ENCODE assay signal across 7 mouse cellular contexts in the genomic region with DNA sequence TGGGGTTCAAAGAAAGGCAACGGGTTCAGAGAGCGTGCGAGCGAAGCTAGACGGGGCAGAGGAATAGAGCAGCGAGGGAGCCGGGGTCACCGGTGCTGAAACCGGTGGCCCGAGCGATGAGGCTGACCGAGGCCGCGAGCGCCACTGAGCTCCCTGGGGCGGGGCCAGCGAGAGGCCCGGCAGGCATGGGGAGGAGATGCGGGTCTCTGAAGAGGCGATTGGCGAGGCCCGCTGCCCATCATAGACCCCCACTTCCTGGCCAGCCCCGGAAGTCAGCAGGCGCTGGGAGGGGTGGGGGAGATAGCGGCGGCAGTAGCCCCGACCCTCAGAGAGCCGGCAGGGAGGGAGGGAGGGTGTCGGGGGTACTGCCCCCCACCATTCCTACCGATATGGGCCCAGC. TPM values are rescaled to one million over a fixed set of nuclear protein-coding genes. Genes with fewer than 3 reads are reported as not detected.
A peak's percentile ranks its signal among the peaks of the same experiment; 100 is the strongest.
DNase-seq lines count a peak whose midpoint lies in the region; ATAC-seq and TF ChIP-seq lines count a peak whose summit lies in the region.

No protein-coding gene starts in this region.

- 0% methylated on average over 29 of the region's 30 CpGs for WGBS in embryonic facial prominence, embryonic 11.5 days
- WGBS in limb, embryonic 11.5 days: under 1% methylated on average over 23 of the region's 30 CpGs
- WGBS in midbrain, embryonic 13.5 days: under 1% methylated on average over 28 of the region's 30 CpGs
- under 1% methylated on average over 30 of the region's 30 CpGs for WGBS in small intestine, adult 2 months

- ATAC-seq in embryonic facial prominence, embryonic 11.5 days (replicated peaks; ENCODE audit: insufficient number of reproducible peaks, low FRiP score, low TSS enrichment, low read depth): peak; percentile 40
- peak; percentile 14 for ATAC-seq in limb, embryonic 11.5 days (ENCODE audit: insufficient number of reproducible peaks, low FRiP score, low TSS enrichment, low read depth)
- ATAC-seq in midbrain, embryonic 13.5 days: peak; percentile 59

- no peaks in the 10 kb centered on the region for H3K36me3 ChIP-seq in embryonic facial prominence, embryonic 11.5 days (replicated peaks; ENCODE audit: control insufficient read depth, insufficient read depth, low read depth, low read length)
- peaks cover 4% of the 10 kb centered on the region; the same call in 1 of the 2 replicates for H3K36me3 ChIP-seq in limb, embryonic 11.5 days (ENCODE audit: control insufficient read depth, insufficient read depth, low read length)
- H3K36me3 ChIP-seq in midbrain, embryonic 13.5 days: peaks cover 25% of the 10 kb centered on the region
- H3K36me3 ChIP-seq in small intestine, adult 2 months (ENCODE audit: control insufficient read depth, insufficient read depth, low read length): peaks cover 8% of the 10 kb centered on the region

- peak overlapping the region; percentile 88 for H3K9ac ChIP-seq in embryonic facial prominence, embryonic 11.5 days (replicated peaks; ENCODE audit: low read length)
- peak overlapping the region; percentile 89 for H3K9ac ChIP-seq in limb, embryonic 11.5 days (ENCODE audit: low read length)
- H3K9ac ChIP-seq in midbrain, embryonic 13.5 days (replicated peaks): peak overlapping the region; percentile 97

- peak; percentile 97 for TF ChIP-seq POLR2A in small intestine, adult 2 months (IDR thresholded peaks at IDR 0.05; ENCODE audit: low read depth, low read length)

- H3K4me1 ChIP-seq in embryonic facial prominence, embryonic 11.5 days (ENCODE audit: control insufficient read depth, insufficient read depth, low read length): peaks cover 4% of the 10 kb centered on the region
- H3K4me1 ChIP-seq in limb, embryonic 11.5 days (ENCODE audit: control insufficient read depth, insufficient read depth, low read length): peaks cover 16% of the 10 kb centered on the region
- H3K4me1 ChIP-seq in midbrain, embryonic 13.5 days (replicated peaks): peaks cover 56% of the 10 kb centered on the region
- peaks cover 31% of the 10 kb centered on the region for H3K4me1 ChIP-seq in small intestine, adult 2 months (ENCODE audit: control insufficient read depth, insufficient read depth, insufficient read length, low read length)

- no peak for TF ChIP-seq CTCF in small intestine, adult 2 months (IDR thresholded peaks at IDR 0.05; ENCODE audit: extremely low read depth, insufficient read length, insufficient replicate concordance, low read depth, low read length)

- peak overlapping the region; percentile 90 for H3K4me2 ChIP-seq in embryonic facial prominence, embryonic 11.5 days (ENCODE audit: low read depth, low read length)
- H3K4me2 ChIP-seq in limb, embryonic 11.5 days (ENCODE audit: low read depth, severe bottlenecking): peak overlapping the region; percentile 93
- H3K4me2 ChIP-seq in midbrain, embryonic 13.5 days (replicated peaks): peak overlapping the region; percentile 100

- H3K4me3 ChIP-seq in embryonic facial prominence, embryonic 11.5 days (ENCODE audit: low read depth, low read length): peak overlapping the region; percentile 99
- peak overlapping the region; percentile 96 for H3K4me3 ChIP-seq in limb, embryonic 11.5 days (ENCODE audit: low read depth, low read length)
- H3K4me3 ChIP-seq in midbrain, embryonic 13.5 days (replicated peaks): peak overlapping the region; percentile 93
- H3K4me3 ChIP-seq in small intestine, adult 2 months (ENCODE audit: low read depth, low read length): peak overlapping the region; percentile 73

- peak overlapping the region; percentile 88 for H3K27ac ChIP-seq in embryonic facial prominence, embryonic 11.5 days (replicated peaks; ENCODE audit: low read depth, low read length)
- H3K27ac ChIP-seq in limb, embryonic 11.5 days (replicated peaks; ENCODE audit: low read depth, low read length): peak overlapping the region; percentile 72; the same call in 1 of the 2 replicates
- peak overlapping the region; percentile 91 for H3K27ac ChIP-seq in midbrain, embryonic 13.5 days
- peak overlapping the region; percentile 100 for H3K27ac ChIP-seq in small intestine, adult 2 months (ENCODE audit: insufficient read depth, low read depth, low read length)

- peak; percentile 98 for DNase-seq in adrenal gland, postnatal 25 days
- peak; percentile 93 for DNase-seq in embryonic facial prominence, embryonic 11.5 days (ENCODE audit: low spot score)
- peak; percentile 100 for DNase-seq in heart, adult 11 months
- DNase-seq in kidney, adult 18-20 months: peak; percentile 98
- DNase-seq in limb, embryonic 11.5 days (ENCODE audit: low spot score): peak; percentile 97

- no peaks in the 10 kb centered on the region for H3K9me3 ChIP-seq in embryonic facial prominence, embryonic 11.5 days (replicated peaks; ENCODE audit: control insufficient read depth, low read length)
- H3K9me3 ChIP-seq in limb, embryonic 11.5 days (ENCODE audit: control insufficient read depth, low read length): no peaks in the 10 kb centered on the region
- H3K9me3 ChIP-seq in midbrain, embryonic 13.5 days: no peaks in the 10 kb centered on the region

- H3K27me3 ChIP-seq in embryonic facial prominence, embryonic 11.5 days (ENCODE audit: control insufficient read depth, insufficient read depth, low read length): no peaks in the 10 kb centered on the region
- no peaks in the 10 kb centered on the region for H3K27me3 ChIP-seq in limb, embryonic 11.5 days (ENCODE audit: control insufficient read depth, insufficient read depth, low read length)
- H3K27me3 ChIP-seq in midbrain, embryonic 13.5 days: no peaks in the 10 kb centered on the region
- H3K27me3 ChIP-seq in small intestine, adult 2 months (ENCODE audit: control insufficient read depth, insufficient read depth, low read length): no peaks in the 10 kb centered on the region

RNA-seq across cellular contexts. Expression of a gene that starts 1.5 kb away (rescaled TPM):
- total RNA-seq in adrenal gland, postnatal 25 days (2021): 105 and 122 TPM in 2 replicates
- 55.3 and 59.8 TPM in 2 replicates for polyA plus RNA-seq in embryonic facial prominence, embryonic 11.5 days (2014; fragmentation: Nextera tagmentation; extraction: Ambion mirVana)
- 58.2 and 74.8 TPM in 2 replicates for polyA plus RNA-seq in limb, embryonic 11.5 days (2014; fragmentation: Nextera tagmentation; extraction: Ambion mirVana)
- 86.0 and 100 TPM in 2 replicates for polyA plus RNA-seq in midbrain, embryonic 13.5 days (2015; fragmentation: Nextera tagmentation; extraction: Ambion mirVana)
- polyA plus RNA-seq in small intestine, adult 2 months (2012; rRNA removed): 210 and 330 TPM in 2 replicates

RNA-seq across cellular contexts. Expression of a gene that starts 2.1 kb away (rescaled TPM):
- total RNA-seq in adrenal gland, postnatal 25 days (2021): 79.3 and 91.3 TPM in 2 replicates
- 117 and 118 TPM in 2 replicates for polyA plus RNA-seq in embryonic facial prominence, embryonic 11.5 days (2014; fragmentation: Nextera tagmentation; extraction: Ambion mirVana)
- polyA plus RNA-seq in limb, embryonic 11.5 days (2014; fragmentation: Nextera tagmentation; extraction: Ambion mirVana): 111 TPM in 2 replicates
- 324 and 337 TPM in 2 replicates for polyA plus RNA-seq in midbrain, embryonic 13.5 days (2015; fragmentation: Nextera tagmentation; extraction: Ambion mirVana)
- polyA plus RNA-seq in small intestine, adult 2 months (2012; rRNA removed): 66.7 and 147 TPM in 2 replicates

RNA-seq across cellular contexts. Expression of a gene that starts 7.9 kb away (rescaled TPM):
- total RNA-seq in adrenal gland, postnatal 25 days (2021): 0.57 and 1.5 TPM in 2 replicates
- polyA plus RNA-seq in embryonic facial prominence, embryonic 11.5 days (2014; fragmentation: Nextera tagmentation; extraction: Ambion mirVana): 0.64 and 1.2 TPM in 2 replicates
- polyA plus RNA-seq in limb, embryonic 11.5 days (2014; fragmentation: Nextera tagmentation; extraction: Ambion mirVana): 1.3 and 2.7 TPM in 2 replicates
- 1.5 and 2.2 TPM in 2 replicates for polyA plus RNA-seq in midbrain, embryonic 13.5 days (2015; fragmentation: Nextera tagmentation; extraction: Ambion mirVana)
- 0.90 and 1.7 TPM in 2 replicates for polyA plus RNA-seq in small intestine, adult 2 months (2012; rRNA removed)

RNA-seq across cellular contexts. Expression of a gene that starts 10.2 kb away (rescaled TPM):
- total RNA-seq in adrenal gland, postnatal 25 days (2021): 3.0 and 3.8 TPM in 2 replicates
- polyA plus RNA-seq in embryonic facial prominence, embryonic 11.5 days (2014; fragmentation: Nextera tagmentation; extraction: Ambion mirVana): 3.1 and 4.4 TPM in 2 replicates
- polyA plus RNA-seq in limb, embryonic 11.5 days (2014; fragmentation: Nextera tagmentation; extraction: Ambion mirVana): 2.8 and 3.5 TPM in 2 replicates
- 6.8 and 8.6 TPM in 2 replicates for polyA plus RNA-seq in midbrain, embryonic 13.5 days (2015; fragmentation: Nextera tagmentation; extraction: Ambion mirVana)
- 1.8 and 2.3 TPM in 2 replicates for polyA plus RNA-seq in small intestine, adult 2 months (2012; rRNA removed)

RNA-seq across cellular contexts. Expression of a gene that starts 14.5 kb away (rescaled TPM):
- total RNA-seq in adrenal gland, postnatal 25 days (2021): 36.4 and 51.6 TPM in 2 replicates
- 17.9 and 21.2 TPM in 2 replicates for polyA plus RNA-seq in embryonic facial prominence, embryonic 11.5 days (2014; fragmentation: Nextera tagmentation; extraction: Ambion mirVana)
- polyA plus RNA-seq in limb, embryonic 11.5 days (2014; fragmentation: Nextera tagmentation; extraction: Ambion mirVana): 21.5 and 22.0 TPM in 2 replicates
- 13.3 and 15.3 TPM in 2 replicates for polyA plus RNA-seq in midbrain, embryonic 13.5 days (2015; fragmentation: Nextera tagmentation; extraction: Ambion mirVana)
- polyA plus RNA-seq in small intestine, adult 2 months (2012; rRNA removed): 16.1 and 32.2 TPM in 2 replicates

Comparison
In these comparisons a context has a peak if more than half of its experiments do, and no peak if none do; other contexts are left out.
1. Peak in every context shown above with its lines: DNase-seq, ATAC-seq, H3K4me3 ChIP-seq and H3K27ac ChIP-seq.